Mouse (Mus musculus) stomach, postnatal 0 days (tissue): Measurements from ENCODE around the gene Ccr7.

Experiments
- CTCF ChIP-seq: IDR thresholded peaks from 2 replicates; pipeline ENCODE4 v1.5.1; 2016; ENCODE audit warnings: antibody characterized with exemption, low read depth, mild to moderate bottlenecking, moderate library complexity
- EP300 ChIP-seq: optimal IDR thresholded peaks from 2 replicates; pipeline ENCODE3; 2016; ENCODE audit warnings: antibody characterized with exemption

GRCm38 (mm10) chr11:99170547-99171267 is 15.8 kb upstream of the Ccr7 start:
- TF ChIP-seq CTCF (no peak), EP300 (no peak)
